Mouse (Mus musculus) hindlimb bud, embryonic 11.5 days (tissue): ENCODE measurements around the gene Gpr135.

Experiments used
- DNase-seq: peaks from one replicate; pipeline ENCODE4 v3.0.0-alpha.2; 2012; ENCODE audit warnings: low read depth, low spot score; ENCODE audit errors: extremely low spot score

The Gpr135 gene

GRCm38 (mm10) chr12:72070327-72071269 is at the start of gene Gpr135:
Gpr135 (minus strand) TSS chr12:72071125.
- no peak for DNase-seq

GRCm38 (mm10) chr12:72115686-72116345 is 44.9 kb upstream of the Gpr135 start:
- DNase-seq = no peak

- no peak for DNase-seq
Measured at GRCm38 (mm10) chr12:72115126-72115525, 44.2 kb upstream of the Gpr135 start.

GRCm38 (mm10) chr12:72104525-72105281 is 33.8 kb upstream of the Gpr135 start:
- peak; percentile 66 for DNase-seq

GRCm38 (mm10) chr12:72104027-72104426 is 33.1 kb upstream of the Gpr135 start:
- DNase-seq = no peak

- DNase-seq = no peak
Measured at GRCm38 (mm10) chr12:72102776-72103175, 31.9 kb upstream of the Gpr135 start.

GRCm38 (mm10) chr12:72096966-72097365 is 26.0 kb upstream of the Gpr135 start:
- DNase-seq = no peak

- DNase-seq = no peak
Measured at GRCm38 (mm10) chr12:72089802-72090201, 18.9 kb upstream of the Gpr135 start.

GRCm38 (mm10) chr12:72086166-72086825 is 15.4 kb upstream of the Gpr135 start:
- no peak for DNase-seq

- DNase-seq = peak; percentile 91
Measured at GRCm38 (mm10) chr12:72085329-72086165, 14.6 kb upstream of the Gpr135 start, which contains the start of the genes L3hypdh and Jkamp. L3hypdh (minus strand) TSS chr12:72085439. Jkamp (plus strand) TSS chr12:72085589.

- no peak for DNase-seq
Measured at GRCm38 (mm10) chr12:72085024-72085328, 14.1 kb upstream of the Gpr135 start.

GRCm38 (mm10) chr12:72084261-72085023 is 13.5 kb upstream of the Gpr135 start:
- DNase-seq = no peak

- DNase-seq = no peak
Measured at GRCm38 (mm10) chr12:72083265-72083664, 12.3 kb upstream of the Gpr135 start.

- no peak for DNase-seq
Measured at GRCm38 (mm10) chr12:72082370-72082769, 11.4 kb upstream of the Gpr135 start.

GRCm38 (mm10) chr12:72081961-72082360 is 11.0 kb upstream of the Gpr135 start:
- no peak for DNase-seq

- no peak for DNase-seq
Measured at GRCm38 (mm10) chr12:72078248-72078647, 7.3 kb upstream of the Gpr135 start.

- DNase-seq = no peak
Measured at GRCm38 (mm10) chr12:72069626-72070326, 1.1 kb downstream of the Gpr135 start.

GRCm38 (mm10) chr12:72057780-72058179 is 13.1 kb downstream of the Gpr135 start:
- no peak for DNase-seq

- DNase-seq = no peak
Measured at GRCm38 (mm10) chr12:72053851-72054250, 17.1 kb downstream of the Gpr135 start.
